Mouse (Mus musculus): ENCODE results near the gene Sdhaf3. TPM values are rescaled to one million over a fixed set of nuclear protein-coding genes. Genes with fewer than 3 reads are reported as not detected.

Gene Sdhaf3
- polyA plus RNA-seq (2015; fragmentation: Nextera tagmentation; extraction: Ambion mirVana) = 2.7 and 3.0 TPM in 2 replicates

DNA sequence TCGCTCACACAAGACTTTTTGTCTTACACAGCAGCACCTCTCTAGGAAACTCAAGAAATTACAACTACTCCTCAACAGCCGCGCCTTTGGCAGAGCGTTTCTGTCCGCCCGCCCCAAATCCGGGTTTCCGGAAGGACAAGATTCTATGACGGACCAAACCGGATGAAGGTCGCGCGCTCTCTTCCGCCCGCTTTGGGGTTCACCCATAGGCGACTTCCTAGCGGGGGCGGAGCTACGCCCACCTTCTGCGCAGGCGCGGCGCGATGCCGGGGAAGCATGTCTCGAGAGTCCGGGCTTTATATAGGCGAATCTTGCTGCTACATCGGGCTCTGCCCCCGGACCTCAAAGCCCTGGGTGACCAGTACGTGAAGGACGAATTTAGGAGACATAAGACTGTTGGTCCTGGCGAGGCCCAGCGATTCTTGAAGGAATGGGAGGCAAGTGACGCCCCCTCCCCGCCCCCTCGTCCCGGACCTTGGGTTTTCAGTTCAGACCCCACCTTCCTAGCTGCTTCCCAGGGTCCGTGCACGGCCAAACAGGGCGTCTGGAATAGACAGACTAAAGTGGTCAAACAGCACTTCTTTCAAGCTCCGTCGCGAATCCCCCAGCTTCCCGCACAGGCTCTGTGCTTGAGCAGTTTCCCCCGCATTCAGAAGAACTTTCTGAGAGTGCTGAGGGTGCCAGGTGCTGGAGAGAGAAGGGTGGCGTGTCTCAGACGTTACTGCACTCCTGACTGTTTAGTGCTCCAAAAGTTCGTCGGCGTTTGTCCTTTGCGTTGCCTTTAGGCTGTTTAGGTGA is at the start of gene Sdhaf3:
Gene Sdhaf3 (plus strand): TSS at position 241 of the 798 bp plus-strand sequence.
- under 1% methylated on average over 52 of the region's 52 CpGs for WGBS (ENCODE audit: insufficient replicate concordance)
- H3K9me3 ChIP-seq (replicated peaks) = no peaks in the 10 kb centered on the region
- ATAC-seq (ENCODE audit: low read depth) (peak; percentile 99), DNase-seq (peak; percentile 87)
- peak within 1 kb of the TSS; percentile 76 for H3K4me3 ChIP-seq (replicated peaks)
- peak within 1 kb of the TSS; percentile 83 for H3K4me2 ChIP-seq
- peak within 1 kb of the TSS; percentile 78 for H3K9ac ChIP-seq
- H3K27me3 ChIP-seq = 0 out of 2 replicates have a peak, but pooled peaks cover 3% of the 10 kb centered on the region
- H3K4me1 ChIP-seq (replicated peaks) = peaks cover 10% of the 10 kb centered on the region
- H3K27ac ChIP-seq = peak within 1 kb of the TSS; percentile 18; the same call in 1 of the 2 replicates
- H3K36me3 ChIP-seq = no peaks in the 10 kb centered on the region

DNA sequence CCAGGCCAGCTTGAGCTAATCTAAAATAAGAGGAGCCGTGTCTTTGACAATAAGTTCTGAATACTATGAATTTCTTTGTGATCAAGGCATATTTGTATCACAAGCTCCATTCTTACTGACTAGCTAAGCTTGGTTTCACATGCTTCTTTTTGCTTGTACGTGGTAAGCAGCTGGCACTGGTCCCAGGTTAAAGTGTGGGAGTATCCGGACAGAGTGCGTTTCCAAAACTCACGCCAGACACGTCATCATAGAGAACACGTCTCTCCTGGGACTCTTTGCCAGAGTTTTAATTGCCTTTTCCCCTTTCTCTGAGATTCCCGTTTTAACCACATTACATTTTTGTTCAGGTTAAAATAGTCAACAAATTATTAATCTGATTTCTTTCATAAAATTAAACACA is 46.2 kb upstream of the Sdhaf3 start:
- ATAC-seq (ENCODE audit: low read depth) = no peak
- Histone ChIP-seq H3K4me3 (replicated peaks) (no peak overlapping the region), H3K9ac (no peak overlapping the region), H3K4me1 (replicated peaks) (no peaks in the 10 kb centered on the region), H3K4me2 (no peak overlapping the region), H3K9me3 (replicated peaks) (no peaks in the 10 kb centered on the region), H3K27ac (no peak overlapping the region), H3K36me3 (no peaks in the 10 kb centered on the region), H3K27me3 (no peaks in the 10 kb centered on the region)
- DNase-seq = no peak
- WGBS (ENCODE audit: insufficient replicate concordance) = 63% methylated on average over 8 of the region's 8 CpGs

GRCm38 (mm10) chr6:6914304-6914703 is 41.5 kb upstream of the Sdhaf3 start:
- 57% methylated on average over 1 of the region's 1 CpGs for WGBS (ENCODE audit: insufficient replicate concordance)
- Histone ChIP-seq H3K4me2 (no peak overlapping the region), H3K36me3 (no peaks in the 10 kb centered on the region), H3K4me3 (replicated peaks) (no peak overlapping the region), H3K27ac (no peak overlapping the region), H3K9me3 (replicated peaks) (no peaks in the 10 kb centered on the region), H3K4me1 (replicated peaks) (no peaks in the 10 kb centered on the region), H3K27me3 (no peaks in the 10 kb centered on the region), H3K9ac (no peak overlapping the region)
- DNase-seq (no peak), ATAC-seq (ENCODE audit: low read depth) (no peak)

DNA sequence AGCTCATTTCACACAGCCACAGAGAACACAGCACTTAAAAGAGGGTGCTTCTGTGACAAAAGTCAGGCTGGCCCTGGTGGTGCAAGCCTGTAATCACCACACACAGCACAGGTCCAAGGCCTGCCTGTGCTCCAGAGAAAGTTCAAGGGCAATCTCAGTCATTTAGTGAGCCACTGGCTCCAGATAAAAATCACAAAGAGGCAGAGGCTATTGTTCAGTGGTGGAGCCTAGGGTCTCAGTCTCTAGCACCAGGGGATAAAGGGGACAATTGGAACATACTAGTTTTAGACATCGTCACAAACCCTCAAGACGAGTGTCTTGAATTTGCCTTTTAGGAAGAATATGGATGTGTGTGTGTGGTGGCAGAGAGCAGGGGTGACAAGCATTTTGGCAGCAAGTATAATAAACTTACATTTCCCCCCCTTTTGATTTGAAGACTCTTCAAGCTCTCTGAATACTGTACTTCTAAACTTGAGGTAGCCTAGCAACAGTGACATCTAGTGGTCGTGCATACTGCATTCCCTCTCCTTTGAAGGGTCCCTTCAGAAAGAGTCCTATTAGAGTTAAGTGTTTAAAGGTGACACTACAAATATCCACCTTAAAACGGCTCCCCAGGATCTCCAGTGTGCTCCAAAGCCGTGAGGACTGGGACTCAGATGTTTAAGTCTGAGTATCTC is 40.8 kb upstream of the Sdhaf3 start:
- 29% methylated on average over 5 of the region's 5 CpGs for WGBS (ENCODE audit: insufficient replicate concordance)
- no peak for ATAC-seq (ENCODE audit: low read depth)

DNA sequence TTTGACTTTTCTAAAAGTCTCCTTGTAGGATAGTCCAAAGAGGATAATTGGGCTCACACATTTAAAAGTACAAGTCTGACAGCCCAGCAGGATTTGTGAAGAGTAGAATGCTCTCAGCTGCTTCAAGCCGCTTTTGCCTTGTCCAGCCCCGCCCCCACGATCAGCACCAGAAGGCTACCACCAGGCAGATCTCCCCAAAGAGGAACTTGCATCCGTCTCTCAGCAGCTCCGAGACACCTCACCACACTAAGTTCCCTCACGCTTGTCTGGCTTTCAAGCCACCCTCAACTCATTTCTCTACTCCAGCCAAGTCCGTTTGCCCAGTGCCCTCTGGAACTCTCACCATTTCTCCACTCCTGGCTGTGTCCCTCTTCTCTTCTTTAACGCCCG is 40.3 kb upstream of the Sdhaf3 start:
- Histone ChIP-seq H3K4me2 (no peak overlapping the region), H3K9me3 (replicated peaks) (no peaks in the 10 kb centered on the region), H3K9ac (no peak overlapping the region), H3K36me3 (no peaks in the 10 kb centered on the region), H3K27ac (no peak overlapping the region), H3K27me3 (no peaks in the 10 kb centered on the region), H3K4me1 (replicated peaks) (no peaks in the 10 kb centered on the region), H3K4me3 (replicated peaks) (no peak overlapping the region)
- 20% methylated on average over 9 of the region's 9 CpGs for WGBS (ENCODE audit: insufficient replicate concordance)
- DNase-seq (no peak), ATAC-seq (ENCODE audit: low read depth) (no peak)

More for the DNA sequence above, 40.8 kb upstream of the Sdhaf3 start:
- no peak overlapping the region for H3K27ac ChIP-seq
- no peak overlapping the region for H3K9ac ChIP-seq
- H3K4me2 ChIP-seq = no peak overlapping the region
- H3K9me3 ChIP-seq (replicated peaks) = no peaks in the 10 kb centered on the region
- H3K36me3 ChIP-seq = no peaks in the 10 kb centered on the region
- no peak for DNase-seq
- no peaks in the 10 kb centered on the region for H3K27me3 ChIP-seq
- H3K4me3 ChIP-seq (replicated peaks) = no peak overlapping the region
- H3K4me1 ChIP-seq (replicated peaks) = no peaks in the 10 kb centered on the region

DNA sequence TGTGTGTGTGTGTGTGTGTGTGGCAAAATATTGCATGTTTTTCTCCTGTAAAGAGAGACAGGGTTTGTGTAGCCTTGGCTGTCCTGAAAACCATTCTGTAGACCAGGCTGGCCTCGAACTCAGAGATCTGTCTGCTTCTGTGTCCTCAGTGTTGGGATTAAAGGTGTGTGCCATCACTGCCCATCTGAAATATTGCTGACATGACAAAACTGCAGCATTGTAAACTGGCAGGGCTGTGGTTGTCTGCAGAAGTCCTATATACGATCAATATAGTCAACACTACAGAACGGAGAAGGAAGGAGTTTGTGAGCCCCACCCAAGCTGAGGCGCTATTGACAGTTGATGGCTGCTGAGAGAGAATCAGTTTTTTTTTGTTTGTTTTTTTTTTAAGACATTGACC is 38.5 kb upstream of the Sdhaf3 start:
- ATAC-seq (ENCODE audit: low read depth) (no peak), DNase-seq (no peak)
- no peaks in the 10 kb centered on the region for H3K4me1 ChIP-seq (replicated peaks)
- H3K9me3 ChIP-seq (replicated peaks) = no peaks in the 10 kb centered on the region
- no peaks in the 10 kb centered on the region for H3K27me3 ChIP-seq
- H3K36me3 ChIP-seq = no peaks in the 10 kb centered on the region
- WGBS (ENCODE audit: insufficient replicate concordance) = 74% methylated on average over 4 of the region's 4 CpGs
- H3K27ac ChIP-seq = no peak overlapping the region
- no peak overlapping the region for H3K4me3 ChIP-seq (replicated peaks)
- H3K9ac ChIP-seq = no peak overlapping the region
- no peak overlapping the region for H3K4me2 ChIP-seq

GRCm38 (mm10) chr6:6925264-6925663 is 30.5 kb upstream of the Sdhaf3 start:
- no peak overlapping the region for H3K4me3 ChIP-seq (replicated peaks)
- DNase-seq (no peak), ATAC-seq (ENCODE audit: low read depth) (no peak)
- H3K4me2 ChIP-seq = no peak overlapping the region
- H3K9ac ChIP-seq = no peak overlapping the region
- H3K27ac ChIP-seq = no peak overlapping the region
- H3K36me3 ChIP-seq = no peaks in the 10 kb centered on the region
- WGBS (ENCODE audit: insufficient replicate concordance) = 13% methylated on average over 1 of the region's 1 CpGs
- H3K27me3 ChIP-seq = no peaks in the 10 kb centered on the region
- H3K9me3 ChIP-seq (replicated peaks) = no peaks in the 10 kb centered on the region
- no peaks in the 10 kb centered on the region for H3K4me1 ChIP-seq (replicated peaks)

DNA sequence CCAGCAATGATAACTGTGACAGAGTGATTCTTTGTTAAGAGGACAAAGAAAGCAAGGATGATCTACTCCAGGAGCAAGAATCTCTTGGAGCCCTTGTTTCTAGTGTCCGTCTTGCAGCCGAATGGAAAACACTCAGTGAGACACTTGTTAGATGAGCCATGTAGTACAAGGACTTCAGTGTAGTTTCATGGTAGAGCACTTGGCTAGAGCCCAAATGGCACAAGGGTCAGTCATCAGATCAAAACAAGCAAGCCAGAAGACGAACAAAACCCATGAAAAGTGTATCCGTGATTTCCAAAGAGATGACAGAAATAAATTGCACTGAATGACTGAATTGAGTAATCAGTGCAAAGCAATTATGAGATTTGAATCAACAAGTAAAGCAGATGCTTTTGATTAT is 25.0 kb upstream of the Sdhaf3 start:
- Histone ChIP-seq H3K27ac (no peak overlapping the region), H3K9me3 (replicated peaks) (no peaks in the 10 kb centered on the region), H3K4me2 (no peak overlapping the region), H3K4me1 (replicated peaks) (no peaks in the 10 kb centered on the region), H3K27me3 (no peaks in the 10 kb centered on the region), H3K4me3 (replicated peaks) (no peak overlapping the region), H3K36me3 (no peaks in the 10 kb centered on the region), H3K9ac (no peak overlapping the region)
- ATAC-seq (ENCODE audit: low read depth) = no peak
- 65% methylated on average over 4 of the region's 4 CpGs for WGBS (ENCODE audit: insufficient replicate concordance)
- DNase-seq = no peak

DNA sequence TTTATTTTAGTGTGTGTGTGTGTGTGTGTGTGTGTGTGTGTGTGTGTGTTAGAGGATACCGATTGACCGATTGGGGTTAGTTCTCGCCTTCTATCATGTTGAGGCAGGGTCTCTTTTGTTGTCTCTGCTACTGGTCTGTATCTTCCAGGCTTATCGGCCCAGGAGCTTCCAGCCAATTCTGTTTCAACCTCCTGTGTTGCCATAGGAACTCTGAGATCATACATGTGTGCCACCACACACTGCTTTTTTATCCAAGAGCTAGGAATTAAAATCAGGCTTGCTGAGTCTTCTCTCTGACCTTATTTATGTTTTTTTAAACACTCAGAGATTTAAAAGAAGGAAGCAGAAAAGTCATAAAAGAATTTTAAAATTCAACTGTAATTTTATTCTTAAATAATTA is 24.3 kb upstream of the Sdhaf3 start:
- Histone ChIP-seq H3K27ac (no peak overlapping the region), H3K4me2 (no peak overlapping the region), H3K4me1 (replicated peaks) (no peaks in the 10 kb centered on the region), H3K27me3 (no peaks in the 10 kb centered on the region), H3K36me3 (no peaks in the 10 kb centered on the region), H3K9me3 (replicated peaks) (no peaks in the 10 kb centered on the region), H3K4me3 (replicated peaks) (no peak overlapping the region), H3K9ac (no peak overlapping the region)
- ATAC-seq (ENCODE audit: low read depth) (no peak), DNase-seq (no peak)
- WGBS (ENCODE audit: insufficient replicate concordance) = 73% methylated on average over 4 of the region's 4 CpGs

DNA sequence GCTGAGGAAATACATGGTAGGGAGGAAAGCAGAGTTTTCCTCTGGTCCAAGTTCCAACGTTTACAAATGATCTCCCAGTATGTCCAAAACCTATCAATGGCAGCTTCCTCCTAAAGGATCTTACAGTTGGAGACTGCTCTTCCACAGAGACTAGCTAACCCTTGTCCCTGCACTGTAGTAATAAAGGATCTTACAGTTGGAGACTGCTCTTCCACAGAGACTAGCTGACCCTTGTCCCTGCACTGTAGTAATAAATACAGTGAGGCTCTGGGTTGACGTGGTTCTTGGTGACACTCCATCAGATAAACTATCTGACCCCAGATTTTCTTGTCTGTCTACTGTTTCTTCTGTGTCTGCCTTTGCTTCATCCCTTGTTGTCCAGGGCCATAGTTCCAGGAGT is 15.0 kb upstream of the Sdhaf3 start:
- H3K9me3 ChIP-seq (replicated peaks) = no peaks in the 10 kb centered on the region
- WGBS (ENCODE audit: insufficient replicate concordance) = 22% methylated on average over 2 of the region's 2 CpGs
- no peak overlapping the region for H3K27ac ChIP-seq
- H3K36me3 ChIP-seq = no peaks in the 10 kb centered on the region
- H3K4me2 ChIP-seq = no peak overlapping the region
- no peak overlapping the region for H3K9ac ChIP-seq
- no peaks in the 10 kb centered on the region for H3K4me1 ChIP-seq (replicated peaks)
- no peak overlapping the region for H3K4me3 ChIP-seq (replicated peaks)
- no peak for DNase-seq
- H3K27me3 ChIP-seq = no peaks in the 10 kb centered on the region
- no peak for ATAC-seq (ENCODE audit: low read depth)

- H3K27me3 ChIP-seq = no peaks in the 10 kb centered on the region
- H3K4me3 ChIP-seq (replicated peaks) = no peak overlapping the region
- H3K4me2 ChIP-seq = no peak overlapping the region
- DNase-seq (no peak), ATAC-seq (ENCODE audit: low read depth) (no peak)
- H3K9me3 ChIP-seq (replicated peaks) = no peaks in the 10 kb centered on the region
- H3K36me3 ChIP-seq = no peaks in the 10 kb centered on the region
- 49% methylated on average over 6 of the region's 6 CpGs for WGBS (ENCODE audit: insufficient replicate concordance)
- no peak overlapping the region for H3K9ac ChIP-seq
- H3K4me1 ChIP-seq (replicated peaks) = no peaks in the 10 kb centered on the region
- no peak overlapping the region for H3K27ac ChIP-seq
These were observed 13.0 kb upstream of the Sdhaf3 start for GRCm38 (mm10) chr6:6942813-6943212.

DNA sequence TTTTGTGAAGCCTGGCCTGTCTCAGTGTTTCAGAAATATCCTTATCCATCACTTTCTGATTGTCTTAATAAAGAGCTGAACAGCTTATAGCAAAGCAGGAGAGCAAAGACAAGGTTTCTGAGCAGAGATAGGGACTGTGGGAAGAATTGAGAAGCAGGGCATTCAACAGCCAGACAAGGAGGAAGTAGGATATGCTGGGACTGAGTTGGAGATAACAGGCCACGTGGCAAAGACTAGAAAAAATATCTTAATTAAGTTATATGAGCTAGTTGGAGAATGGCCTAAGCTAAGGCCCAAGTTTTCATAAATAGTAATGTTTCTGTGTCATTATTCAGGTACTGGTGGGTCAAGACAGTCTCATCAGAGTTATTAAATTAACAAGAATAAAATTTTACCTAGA is 8.2 kb upstream of the Sdhaf3 start:
- DNase-seq = no peak
- Histone ChIP-seq H3K9me3 (replicated peaks) (no peaks in the 10 kb centered on the region), H3K36me3 (no peaks in the 10 kb centered on the region), H3K9ac (no peak overlapping the region), H3K27ac (no peak overlapping the region), H3K27me3 (0 out of 2 replicates have a peak, but pooled peaks cover 3% of the 10 kb centered on the region), H3K4me1 (replicated peaks) (no peaks in the 10 kb centered on the region), H3K4me2 (no peak overlapping the region), H3K4me3 (replicated peaks) (no peak overlapping the region)
- 0% methylated on average over 1 of the region's 1 CpGs for WGBS (ENCODE audit: insufficient replicate concordance)
- no peak for ATAC-seq (ENCODE audit: low read depth)
